Mouse (Mus musculus): ENCODE measurements around the gene Olfr986.

The Olfr986 gene

DNA sequence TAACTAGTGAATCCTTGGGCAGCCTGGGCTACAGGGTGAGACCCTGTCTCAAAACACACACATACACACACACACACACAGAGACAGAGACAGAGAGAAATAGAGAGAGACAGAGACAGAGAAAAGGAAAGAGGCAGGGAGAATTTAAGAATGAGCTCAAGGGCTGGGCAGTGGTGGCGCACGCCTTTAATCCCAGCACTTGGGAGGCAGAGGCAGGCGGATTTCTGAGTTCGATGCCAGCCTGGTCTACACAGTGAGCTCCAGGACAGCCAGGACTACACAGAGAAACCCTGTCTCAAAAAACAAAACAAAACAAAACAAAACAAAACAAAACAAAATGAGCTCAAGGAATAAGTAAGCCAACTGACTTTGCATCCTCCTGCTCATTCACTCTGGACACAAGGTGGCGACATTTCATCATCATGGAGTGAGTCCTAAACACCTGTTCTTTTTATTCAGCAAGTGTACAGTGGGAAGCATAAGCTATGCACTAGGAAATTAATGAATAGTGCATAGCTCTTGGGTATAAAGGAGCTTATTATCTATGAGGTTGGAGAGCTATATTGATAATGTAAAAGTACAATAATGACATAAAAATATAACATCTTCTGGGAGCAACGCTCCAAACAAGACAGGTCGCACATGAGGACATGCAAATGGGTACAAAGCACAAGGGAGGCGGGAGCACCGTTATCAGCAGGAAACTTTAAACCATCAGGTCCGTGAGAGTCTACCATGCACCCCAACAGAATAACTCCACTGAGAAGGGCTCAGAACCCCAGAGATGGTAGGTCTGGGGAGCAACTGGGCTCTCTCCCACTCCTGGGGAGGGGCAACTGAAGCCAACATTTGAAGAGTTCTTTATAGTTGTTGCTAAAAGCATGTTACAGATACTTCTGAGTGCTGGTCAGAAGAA lies 47.4 kb downstream of the Olfr986 start:
- ChIA-PET POLR2A (interaction anchor here (0.6 to 16.1 kb wide), 23 partner anchors 9 to 163 kb away, joined by 3 to 522 read pairs (median 5); partner anchors contain the start of gene Scn3b (in 1 of the 4)), CTCF (interaction anchor here (0.5 to 2.6 kb wide), 41 partner anchors 8 to 252 kb away, joined by 3 to 42 read pairs (median 4); partner anchors contain the start of gene Scn3b (in 1 of the 4))

DNA sequence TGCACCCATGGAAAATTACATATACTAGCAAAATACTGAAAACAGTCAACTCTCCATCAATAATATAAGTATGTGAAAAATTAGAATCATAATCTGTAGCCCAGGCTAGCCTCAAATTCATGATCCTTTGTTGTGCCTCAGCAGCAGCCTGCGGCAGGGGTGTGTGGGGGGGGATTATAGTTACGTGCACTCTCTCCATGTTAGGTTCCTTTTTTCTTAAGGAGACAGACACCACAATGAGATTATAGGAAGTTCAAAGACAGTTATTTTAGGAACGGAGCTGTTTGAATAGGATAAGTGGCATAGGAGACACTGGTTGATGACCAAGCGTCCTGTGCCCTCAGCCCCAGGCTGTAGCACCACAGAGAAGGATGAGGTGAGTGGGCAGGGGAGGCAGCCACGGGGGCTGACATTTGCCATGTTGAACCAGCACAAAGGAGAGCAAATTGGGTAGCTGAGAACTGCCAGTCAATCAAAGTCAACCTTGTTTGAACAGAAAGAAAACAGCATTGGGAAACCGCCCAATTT lies 48.1 kb downstream of the Olfr986 start:
- CTCF ChIA-PET, result interaction anchor here (0.5 to 2.6 kb wide), 28 partner anchors 8 to 162 kb away, joined by 3 to 42 read pairs (median 5); no protein-coding TSS in a partner anchor
- POLR2A ChIA-PET, result interaction anchor here (1.0 to 16.1 kb wide), 17 partner anchors 9 to 162 kb away, joined by 3 to 522 read pairs (median 6); no protein-coding TSS in a partner anchor

DNA sequence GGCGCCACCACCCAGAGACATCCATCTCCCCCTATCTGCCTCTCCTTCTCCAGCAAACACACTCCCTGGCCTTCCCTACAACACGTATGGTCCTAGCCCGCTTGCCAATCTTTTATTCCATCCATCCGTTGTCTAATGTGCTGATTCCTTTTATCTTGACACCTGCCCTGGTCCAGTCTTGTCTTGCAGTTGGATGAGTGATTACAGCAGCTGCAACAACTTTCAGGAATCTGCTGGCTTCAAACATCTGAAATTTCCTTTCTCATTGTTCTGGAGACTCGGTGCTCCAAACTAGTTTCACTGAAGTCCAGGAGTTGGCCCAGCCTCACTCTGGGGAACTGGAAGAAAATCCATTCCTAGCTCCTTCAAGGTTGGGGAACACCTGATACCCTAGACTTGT lies 48.8 kb downstream of the Olfr986 start:
- ChIA-PET POLR2A (interaction anchor here (0.5 to 16.1 kb wide), 13 partner anchors 8 to 104 kb away, joined by 3 to 522 read pairs (median 6); no protein-coding TSS in a partner anchor), CTCF (interaction anchor here in 3 of 4 experiments (0.6 to 2.6 kb wide), 6 partner anchors 10 to 117 kb away, joined by 3 to 15 read pairs (median 4); no protein-coding TSS in a partner anchor)

DNA sequence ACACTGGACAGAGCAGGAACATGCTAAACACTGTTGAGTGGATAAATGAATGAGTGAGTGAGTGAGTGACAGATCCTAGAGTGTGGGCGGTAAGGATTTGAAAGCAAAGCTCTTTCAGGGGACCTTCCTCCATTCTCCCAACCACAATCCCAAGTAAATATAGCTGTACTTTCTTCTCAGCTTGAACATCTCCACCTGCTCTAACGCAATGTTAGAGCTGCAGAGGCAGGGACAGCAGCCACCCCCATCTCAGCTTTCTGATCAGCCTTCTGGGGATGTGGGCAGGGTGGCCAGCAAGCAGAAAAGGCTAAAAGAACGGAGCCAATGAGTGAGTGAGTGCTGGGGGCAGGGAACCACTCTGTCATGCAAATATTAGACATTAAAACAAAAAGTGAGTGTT lies 50.3 kb downstream of the Olfr986 start:
- CTCF ChIA-PET, result interaction anchor here (0.7 to 1.4 kb wide), 4 partner anchors 10 to 99 kb away, joined by 3 to 4 read pairs (median 3); no protein-coding TSS in a partner anchor
- POLR2A ChIA-PET, result interaction anchor here (0.5 to 16.1 kb wide), 14 partner anchors 9 to 146 kb away, joined by 3 to 522 read pairs (median 7); no protein-coding TSS in a partner anchor

DNA sequence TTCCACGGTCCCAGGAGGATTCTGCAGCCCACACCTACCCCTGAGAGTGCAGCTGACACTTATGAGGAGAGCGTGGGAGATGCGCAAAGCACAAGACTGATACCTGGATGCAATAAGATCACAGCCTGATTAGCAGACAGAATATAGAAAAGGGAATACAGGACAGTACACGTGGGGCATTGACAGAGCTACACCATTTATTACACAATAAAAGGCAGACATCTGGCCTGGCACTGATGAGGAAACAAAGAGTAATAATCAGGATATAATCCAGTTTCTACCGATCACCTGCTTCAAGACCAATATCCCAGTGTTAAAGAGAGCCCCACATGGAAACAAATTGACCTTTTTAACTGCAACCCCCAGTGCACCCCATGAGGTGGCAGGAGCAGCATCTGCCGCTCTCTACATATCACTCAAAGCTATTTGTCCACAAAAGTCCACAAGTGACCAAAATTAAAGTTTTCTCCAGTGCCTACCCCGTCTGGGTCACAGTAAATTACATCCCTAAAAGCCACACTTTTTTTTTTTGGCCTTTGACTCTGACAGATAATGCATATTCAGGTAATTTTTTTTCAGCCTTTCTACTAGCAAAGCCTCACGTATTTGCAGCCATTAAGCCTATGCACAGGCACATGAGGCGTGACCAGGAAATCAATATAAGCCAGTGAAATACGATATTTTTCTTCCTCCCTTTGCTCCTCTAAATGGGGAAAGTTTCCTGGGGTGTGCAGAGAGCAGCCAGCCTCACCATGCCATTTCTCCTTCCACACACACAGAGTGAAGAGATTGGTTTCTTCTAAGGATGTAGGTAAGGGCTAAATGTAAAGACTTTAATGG lies 53.7 kb downstream of the Olfr986 start:
- ChIA-PET CTCF (interaction anchor here in 1 of 4 experiments (0.9 kb wide), 1 partner anchor 10 kb away, joined by 4 read pairs; no protein-coding TSS in a partner anchor), POLR2A (interaction anchor here in 3 of 4 experiments (0.7 to 19.2 kb wide), 25 partner anchors 4 to 560 kb away, joined by 3 to 522 read pairs (median 4); partner anchors contain the start of gene Scn3b (in 1 of the 3))

DNA sequence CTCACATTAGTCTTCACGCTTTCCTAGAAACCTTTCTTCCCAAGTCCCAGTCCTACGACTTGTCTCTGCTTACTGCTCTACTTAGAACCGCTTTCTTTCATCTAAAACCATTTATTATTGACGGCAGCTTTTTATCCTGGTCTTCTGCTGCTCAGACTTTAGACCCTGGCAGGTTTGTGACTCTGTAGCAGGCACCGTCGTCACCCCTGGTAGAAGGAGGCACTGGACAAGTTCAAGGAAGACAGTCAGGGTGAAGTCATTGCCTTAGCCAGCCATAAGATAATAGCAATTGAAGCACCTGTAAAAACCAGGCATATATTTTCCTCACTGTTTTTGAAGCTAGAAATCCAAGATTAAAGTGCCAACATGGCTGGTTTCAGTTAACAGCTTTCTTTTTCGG lies 54.5 kb downstream of the Olfr986 start:
- ChIA-PET CTCF (no interaction called here), POLR2A (interaction anchor here in 2 of 4 experiments (0.5 to 19.2 kb wide), 28 partner anchors 4 to 474 kb away, joined by 3 to 522 read pairs (median 6); partner anchors contain the start of genes Scn3b (in 2 of the 2) and Zfp202 (in 1 of the 2))
